Mouse (Mus musculus) regulatory T cell (primary cell): ENCODE data around the gene Sim2.

Source experiments
- in situ Hi-C: fragments of 300-600 bp; cut with MboI, MseI; formaldehyde crosslinking; loops from one replicate; pipeline ENCODE4 v1.15.1; 2025; ENCODE audit warnings: high pct_unique_total_duplicates

The Sim2 gene

DNA sequence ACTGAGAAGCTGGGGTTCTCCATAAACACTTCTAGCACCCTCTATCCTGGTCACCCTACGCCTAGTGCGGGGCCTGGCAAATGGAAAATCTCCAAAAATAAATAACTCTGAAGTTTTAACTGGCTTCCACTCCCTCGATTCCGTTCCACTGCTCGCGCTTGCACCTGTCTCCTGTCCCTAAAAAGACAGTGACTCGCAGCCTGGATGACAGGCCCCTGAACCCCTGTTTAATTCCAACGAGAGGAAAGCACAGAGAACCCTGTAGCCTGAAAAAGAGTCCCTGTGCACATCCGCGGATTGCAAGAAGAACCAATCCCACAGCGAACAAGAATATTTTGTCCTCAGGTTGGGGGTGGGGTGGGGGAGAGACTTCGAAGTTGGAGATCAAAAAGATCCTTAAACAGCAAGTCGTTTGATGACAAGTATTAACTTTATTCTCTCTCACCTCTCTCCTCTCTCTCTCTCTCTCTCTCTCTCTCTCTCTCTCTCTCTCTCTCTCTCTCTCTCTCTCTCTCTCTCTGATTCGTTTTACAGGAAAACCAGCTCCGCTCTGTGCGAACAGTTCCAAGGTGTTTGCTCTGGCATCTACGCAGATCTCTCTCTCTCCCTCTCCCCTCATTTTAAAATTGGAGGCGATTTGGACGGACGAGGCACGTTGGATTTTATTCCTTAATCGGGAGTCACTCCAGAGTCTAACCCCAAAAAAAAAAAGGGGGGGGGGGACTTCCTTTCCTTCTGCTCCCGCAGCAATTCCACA lies 6.2 kb upstream of the Sim2 start:
- in situ Hi-C loops = no loop called here

DNA sequence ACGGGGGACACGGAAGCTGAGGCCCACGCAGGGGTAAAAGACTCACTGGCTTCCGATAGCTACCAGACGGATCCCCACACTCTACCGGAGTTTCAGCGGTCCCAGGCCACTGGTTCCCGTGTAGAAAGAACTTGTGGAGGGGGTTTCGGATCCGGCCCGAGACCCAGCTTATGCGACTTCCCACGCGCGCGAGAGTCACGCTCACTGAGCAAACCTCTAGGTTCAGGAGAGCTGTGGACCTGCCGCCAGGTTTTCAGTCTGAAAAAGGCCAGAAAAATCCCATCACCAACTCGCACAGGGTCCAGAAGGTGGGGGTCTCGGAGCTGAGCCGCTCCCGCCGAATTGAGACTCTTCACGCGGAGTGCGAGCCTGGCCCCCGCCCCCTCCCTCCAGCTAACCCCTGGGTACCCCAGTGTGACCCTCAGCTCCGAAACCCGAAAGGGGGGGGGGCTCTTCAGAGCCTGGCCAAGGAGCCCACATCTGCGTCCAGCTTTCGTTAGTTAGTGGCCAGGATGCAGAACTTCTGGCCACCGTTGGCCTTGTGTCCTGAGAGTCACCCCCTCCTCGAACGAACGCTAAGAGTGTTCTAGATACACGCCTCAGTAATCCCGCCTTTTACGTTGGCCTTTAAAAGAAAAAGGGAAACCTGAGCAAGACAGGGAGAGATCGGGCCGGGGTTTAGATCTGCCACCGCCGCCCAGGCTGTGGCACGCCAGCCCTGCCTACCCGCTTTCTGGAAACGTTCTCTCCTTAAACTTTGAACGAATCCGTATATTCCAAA lies 5.5 kb upstream of the Sim2 start:
- in situ Hi-C loops = no loop called here

DNA sequence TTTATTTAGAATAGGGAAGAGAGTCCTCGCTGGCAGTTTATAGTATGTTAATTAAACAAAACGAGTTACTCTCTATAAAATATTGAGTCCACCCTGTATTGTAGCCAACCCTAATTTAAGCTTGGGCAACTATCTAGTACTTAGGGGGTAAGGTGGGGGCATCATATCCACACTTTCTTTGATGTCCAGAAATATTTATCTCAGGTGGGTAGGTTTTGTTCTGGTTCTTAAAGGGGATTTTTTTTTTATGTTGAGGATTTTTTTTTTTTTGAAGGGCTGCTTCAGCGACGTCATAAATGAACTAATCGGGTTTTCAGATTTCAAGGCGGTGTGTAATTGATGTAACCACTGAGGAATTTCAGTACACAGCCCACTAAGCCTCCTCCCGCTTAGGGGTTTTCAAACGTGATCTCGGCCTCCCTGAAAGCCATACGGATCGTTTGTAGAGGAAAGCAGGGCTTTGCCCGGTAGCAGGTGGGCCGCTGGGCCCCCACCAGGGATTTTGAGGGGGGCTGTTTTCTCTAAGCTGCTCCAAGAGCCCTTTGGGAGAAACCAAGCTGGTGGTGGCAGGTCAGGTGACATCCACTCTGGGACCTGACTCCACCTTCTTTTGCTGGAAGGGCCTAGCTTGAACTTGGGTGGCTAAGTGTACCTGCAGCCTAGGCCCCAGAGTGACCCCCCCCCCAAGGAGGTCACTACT lies 4.7 kb upstream of the Sim2 start:
- in situ Hi-C loops = no loop called here

DNA sequence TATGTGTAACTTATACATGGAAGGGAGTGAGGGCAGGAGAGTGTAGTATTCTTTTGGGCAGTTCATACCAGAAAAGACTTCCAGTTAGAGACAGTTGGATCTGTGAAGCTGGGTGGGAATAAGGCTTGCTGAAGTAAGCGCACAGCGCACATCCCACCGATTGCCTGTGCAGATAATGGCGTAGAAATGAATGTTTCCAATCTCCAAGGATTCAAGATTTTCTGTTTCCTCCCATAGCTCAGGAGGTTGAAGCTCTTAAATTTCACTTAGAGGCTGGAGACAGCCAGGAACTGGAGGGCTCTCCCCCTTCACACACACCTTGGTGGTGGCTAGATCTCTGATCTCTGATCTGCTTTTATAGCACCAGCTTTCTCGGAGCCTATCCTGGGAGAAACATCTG lies 3.1 kb upstream of the Sim2 start:
- in situ Hi-C loops = no loop called here

DNA sequence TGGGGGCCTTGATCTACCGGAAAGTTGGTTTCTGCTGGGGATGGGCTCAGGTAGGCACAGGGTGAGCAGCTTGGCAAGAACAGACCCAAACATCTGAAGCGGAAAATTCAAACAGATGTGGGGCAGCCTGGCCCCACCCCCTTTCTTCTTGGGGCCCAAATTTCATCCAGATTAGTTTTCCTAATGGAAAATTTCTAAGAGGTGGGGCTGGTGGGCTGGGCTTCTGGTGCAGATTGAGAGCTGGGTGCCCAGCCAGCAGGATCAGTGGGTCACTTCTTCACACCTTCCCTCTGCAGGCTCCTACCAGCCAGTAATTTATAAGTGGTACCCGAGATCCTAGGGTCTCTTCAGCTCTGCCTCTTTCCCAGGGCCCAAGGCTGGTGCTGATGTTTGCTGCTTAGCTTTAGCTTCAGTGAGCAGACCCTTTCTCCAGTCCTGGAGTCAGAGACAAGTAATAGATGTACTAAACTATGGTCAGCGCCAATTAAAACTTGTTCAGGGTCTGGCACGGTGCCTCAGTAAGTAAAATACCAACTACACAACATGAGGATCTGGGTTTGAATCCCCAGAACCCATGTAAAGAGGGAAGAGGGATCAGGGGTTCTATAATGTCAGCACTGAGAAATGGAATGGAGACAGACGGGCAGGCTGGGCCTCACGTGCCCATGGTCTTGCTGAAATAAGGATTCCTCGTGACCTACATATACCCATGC lies 2.6 kb upstream of the Sim2 start:
- in situ Hi-C loops = no loop called here

DNA sequence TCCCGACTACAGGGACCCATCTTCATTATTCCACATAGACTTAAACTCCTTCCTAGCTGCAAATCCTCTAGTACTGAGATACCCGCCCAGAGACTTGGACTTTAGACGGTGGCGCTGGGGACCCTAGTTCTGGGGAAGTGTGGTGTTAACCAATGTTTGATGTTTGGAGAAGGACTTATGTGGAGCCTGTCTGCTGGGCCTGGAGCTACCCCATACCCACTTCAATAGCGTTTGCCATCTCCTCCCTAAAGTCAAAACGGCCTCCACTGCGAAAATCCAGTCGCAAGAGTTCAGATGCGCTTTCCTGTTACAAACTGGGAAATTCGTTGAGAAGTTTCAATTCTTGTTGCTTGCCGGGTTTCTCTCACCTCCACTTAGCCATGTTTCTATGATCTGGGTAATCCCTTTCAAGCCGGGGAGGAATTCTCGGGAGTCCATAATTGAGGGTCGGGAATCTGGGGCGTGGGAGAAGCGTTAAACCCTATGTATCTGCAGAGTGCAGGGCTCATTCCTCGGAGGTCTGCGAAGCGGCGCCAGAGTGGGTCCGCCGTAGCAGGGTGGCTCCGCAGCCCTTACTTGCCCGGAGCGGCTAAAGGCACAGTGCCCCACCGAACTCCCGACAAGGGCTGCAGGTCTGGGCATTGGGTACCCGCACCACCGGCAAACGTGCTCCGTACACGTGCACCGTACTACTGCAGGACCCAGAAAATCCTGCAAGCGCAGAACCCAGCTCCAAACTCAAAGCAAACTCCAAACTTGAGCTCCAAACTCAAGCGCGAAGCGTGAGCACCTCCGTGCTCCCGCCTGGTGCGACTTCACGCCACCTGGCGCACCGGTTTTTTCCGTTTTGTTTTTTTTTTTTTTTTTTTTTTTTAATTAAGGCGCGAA lies 1.5 kb upstream of the Sim2 start:
- in situ Hi-C loops = no loop called here

DNA sequence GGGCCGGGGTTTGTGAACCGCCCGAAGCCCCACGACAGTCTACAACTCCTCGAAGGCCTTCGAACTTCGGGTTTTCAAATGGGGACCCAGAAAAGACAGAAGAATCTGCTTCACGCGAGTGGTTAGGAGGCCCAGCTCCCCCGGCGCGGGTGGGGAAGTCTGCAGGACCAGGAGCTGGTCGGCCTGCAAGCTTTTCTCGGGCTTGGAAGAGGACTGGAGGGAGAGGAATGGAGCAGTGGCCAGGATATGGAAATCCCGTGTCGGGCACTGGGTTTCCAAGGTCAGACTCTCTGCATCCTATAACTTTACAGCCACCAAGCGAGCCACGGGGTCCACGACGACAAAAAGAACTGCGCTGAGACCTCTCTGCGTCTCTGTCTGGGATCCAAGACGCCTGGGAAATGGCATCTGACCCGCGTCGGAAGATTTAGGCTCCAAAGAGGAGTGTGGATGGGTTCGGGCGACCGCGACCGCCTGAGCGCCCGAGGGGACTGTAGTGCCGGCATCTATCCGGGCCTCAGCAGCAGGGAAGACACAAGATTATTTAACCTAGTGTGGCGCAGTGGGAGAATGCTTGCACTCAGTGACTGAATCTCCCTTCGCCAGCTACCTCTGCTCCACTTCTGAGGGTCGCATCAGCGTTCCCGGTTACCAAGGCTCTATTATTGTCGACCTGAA lies 744 bp upstream of the Sim2 start:
- in situ Hi-C loops = no loop called here

DNA sequence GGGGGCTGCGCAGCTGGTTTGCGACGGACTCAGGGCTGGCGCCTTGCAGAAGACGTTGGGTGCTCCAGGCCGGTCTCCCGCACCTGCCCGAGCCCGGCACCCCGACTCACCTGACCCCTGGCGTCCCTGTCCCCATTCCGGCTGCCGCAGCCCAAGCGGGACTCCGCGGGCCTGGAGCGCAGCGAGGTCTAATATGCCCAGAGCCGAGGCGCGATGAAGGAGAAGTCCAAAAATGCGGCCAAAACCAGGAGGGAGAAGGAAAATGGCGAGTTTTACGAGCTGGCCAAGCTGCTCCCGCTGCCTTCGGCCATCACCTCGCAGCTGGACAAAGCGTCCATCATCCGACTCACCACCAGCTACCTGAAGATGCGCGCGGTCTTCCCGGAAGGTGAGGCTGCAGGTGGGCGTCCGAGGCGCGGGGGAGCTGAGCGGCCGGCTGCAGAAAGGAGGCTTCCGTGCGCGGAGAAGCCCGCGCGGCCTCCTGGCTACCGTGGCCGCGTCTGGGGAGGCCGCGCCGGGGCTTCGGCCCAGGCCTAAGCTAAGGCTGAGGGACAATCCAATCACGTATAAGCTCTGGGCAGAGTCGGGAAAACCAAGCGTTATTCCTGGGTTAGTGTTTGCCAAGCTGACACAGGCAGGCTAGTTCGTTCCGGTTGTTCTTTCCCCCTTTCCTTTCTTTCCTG lies 1.0 kb downstream of the Sim2 start:
- in situ Hi-C loops = no loop called here

DNA sequence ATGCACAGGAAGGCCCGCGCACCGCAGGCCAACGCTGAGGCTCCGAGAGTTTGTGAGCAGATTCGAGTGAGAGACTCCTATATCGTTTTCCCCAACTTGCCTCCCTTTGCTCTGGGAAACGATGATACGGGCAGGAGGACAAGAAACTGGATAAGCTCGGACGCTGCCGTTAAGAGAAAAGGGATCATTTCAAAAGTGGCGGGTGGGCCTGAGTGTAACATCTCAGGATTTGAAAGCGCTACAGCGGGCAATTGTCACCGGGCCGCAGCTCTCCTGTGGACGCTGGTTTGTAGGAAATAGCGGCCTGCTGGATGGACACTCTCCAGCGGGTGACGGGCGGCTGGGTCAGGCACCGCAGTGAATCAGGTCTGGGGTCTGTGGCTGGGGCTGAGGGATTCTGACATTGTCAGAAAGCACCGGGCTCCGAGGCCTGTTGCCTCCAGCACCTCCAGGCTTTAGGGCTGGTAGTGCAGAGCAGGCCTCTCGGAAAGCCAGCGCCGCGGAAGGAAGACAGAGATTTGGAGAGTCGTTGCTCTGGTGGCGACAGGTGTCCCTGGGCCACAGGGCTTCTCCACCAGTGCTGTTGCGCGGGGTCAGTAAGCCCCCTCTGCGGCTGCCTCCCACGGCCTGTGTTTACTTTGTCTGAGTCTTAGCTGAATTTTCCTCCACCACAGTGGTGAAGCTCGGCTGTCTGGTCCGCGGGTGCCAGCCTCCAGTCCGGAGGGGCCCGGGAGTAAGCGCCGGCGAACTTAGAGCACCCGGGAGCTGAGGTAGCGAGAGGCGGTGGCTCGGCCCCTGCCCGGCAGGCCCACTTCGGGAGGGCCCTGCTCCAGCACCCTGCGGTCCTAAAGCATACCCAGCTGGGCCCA lies 2.2 kb downstream of the Sim2 start:
- in situ Hi-C loops = no loop called here

DNA sequence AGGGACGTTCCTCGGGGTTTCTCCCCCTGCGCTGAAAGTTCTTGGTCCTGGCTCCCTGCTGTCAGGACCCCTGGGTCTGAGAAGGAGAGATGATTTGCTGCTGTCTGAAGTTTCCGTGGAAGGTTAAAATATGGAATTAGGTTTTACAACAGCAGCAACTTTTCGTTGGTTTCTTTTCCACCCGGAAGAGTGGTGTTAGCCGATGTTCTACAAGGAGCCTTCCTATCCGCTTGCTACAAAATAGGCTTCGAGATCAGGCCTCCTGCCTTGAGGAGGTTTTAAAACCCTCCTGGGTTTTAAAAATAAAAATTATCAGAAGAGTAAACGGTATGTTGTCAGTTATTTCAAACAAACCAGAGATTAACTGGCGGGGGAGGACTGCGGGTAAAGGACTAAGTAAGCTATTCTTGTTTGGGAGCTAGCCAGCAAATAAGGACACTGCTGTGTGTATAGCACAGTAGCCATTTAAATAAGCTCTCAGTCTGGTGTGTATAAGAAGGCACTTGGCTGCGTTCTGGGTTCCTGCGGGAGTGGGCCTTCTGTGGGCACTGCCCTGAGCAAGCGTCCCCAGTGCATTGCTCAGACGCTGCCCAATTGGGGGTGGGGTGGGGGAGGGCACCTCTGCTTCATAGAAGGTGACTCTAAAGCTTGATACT lies 3.0 kb downstream of the Sim2 start:
- in situ Hi-C loops = no loop called here

DNA sequence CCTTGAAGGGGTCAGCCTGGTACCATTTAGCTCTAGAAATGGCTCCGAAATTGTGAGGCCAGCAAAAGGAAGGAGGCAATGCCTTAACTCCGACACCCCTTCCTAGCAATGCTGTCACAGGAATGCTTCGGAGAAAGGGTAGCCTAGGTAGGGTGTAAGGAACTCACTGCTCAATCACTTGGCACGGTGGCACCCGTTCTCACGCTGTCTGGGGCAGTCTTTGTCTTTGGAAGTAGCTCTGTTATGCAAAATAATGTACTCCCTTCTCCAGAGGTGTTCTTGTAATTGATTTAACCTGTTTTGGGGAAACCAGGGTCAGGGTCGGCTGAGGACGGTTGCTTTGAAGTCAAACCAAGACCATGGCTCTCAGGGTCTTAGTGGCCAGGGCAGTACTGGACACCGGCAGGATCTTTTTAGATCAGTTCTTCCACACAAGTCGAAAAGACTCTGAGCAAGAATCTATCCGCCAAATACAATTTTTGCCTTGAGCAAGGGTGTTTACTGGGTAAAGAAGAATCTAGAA lies 3.6 kb downstream of the Sim2 start:
- in situ Hi-C loops = no loop called here

DNA sequence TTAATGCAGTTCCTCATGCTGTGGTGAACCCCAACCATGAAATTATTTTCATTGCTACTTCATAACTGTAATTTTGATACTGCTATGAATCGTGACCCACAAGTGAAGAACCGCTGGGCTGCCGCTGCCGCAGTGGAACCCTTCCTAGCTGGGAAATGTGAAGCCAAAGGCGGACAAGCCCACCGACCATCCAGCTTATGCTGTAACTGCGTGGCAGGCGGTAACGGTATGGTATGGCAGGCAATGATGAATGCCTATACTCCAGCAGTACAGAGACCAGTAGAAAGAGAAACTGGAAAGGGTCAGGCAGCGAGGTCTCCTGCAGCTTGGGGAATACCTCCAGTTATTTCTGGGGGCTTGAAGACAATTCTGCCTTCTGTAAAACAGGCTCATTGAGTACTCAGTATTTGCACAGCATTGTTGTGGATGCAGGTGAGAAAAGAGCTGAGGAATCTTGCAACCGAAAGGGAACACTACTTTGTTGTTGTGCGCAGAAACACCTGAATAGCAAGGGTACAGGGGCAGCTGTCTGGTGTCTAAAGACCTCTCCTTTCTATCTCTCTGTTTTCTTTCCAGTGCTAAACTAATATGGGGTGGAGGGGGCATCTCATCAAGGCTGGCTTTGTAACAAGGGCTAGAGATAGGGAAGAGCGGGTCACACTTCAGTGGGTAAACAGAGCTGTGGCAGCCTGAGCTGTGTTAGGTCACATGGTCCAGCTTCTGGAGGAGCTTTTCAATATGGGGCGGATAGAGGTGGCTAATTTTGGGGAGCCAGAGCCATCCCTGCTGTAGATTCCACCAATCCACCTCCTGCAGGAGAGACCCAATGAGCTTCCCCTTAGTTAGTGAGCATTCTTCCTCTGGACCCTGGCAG lies 4.3 kb downstream of the Sim2 start:
- in situ Hi-C loops = no loop called here

DNA sequence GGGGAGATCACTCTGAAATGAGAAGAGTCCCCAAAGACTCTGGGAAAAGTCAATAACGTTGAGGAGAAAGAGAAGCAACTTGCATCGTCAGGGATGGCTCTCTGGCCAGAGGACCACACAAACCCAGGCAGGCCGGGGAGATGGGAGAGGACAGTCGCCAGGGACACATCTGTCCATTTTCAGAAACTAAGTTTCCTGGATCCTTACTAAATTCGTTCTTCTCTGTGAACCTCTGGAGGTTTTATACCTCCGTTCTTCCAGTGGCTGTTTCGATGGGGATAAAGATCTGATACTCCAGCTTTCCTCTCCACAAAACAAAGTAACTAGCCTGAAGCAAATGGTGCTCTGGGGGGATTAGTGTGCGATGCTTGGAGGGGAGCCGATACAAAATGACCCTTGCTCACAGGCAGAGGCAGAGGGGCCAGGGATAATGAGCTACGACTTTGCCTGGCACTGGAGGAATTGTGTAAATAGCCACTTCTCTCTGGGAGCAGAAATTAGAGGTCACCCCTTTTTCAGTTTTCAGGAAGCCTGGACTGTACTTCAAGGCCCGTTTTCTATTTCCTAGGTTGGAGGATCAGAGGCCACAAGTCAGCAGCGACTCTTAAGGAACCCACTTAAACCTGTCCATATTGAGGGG lies 7.9 kb downstream of the Sim2 start:
- in situ Hi-C loops = no loop called here

DNA sequence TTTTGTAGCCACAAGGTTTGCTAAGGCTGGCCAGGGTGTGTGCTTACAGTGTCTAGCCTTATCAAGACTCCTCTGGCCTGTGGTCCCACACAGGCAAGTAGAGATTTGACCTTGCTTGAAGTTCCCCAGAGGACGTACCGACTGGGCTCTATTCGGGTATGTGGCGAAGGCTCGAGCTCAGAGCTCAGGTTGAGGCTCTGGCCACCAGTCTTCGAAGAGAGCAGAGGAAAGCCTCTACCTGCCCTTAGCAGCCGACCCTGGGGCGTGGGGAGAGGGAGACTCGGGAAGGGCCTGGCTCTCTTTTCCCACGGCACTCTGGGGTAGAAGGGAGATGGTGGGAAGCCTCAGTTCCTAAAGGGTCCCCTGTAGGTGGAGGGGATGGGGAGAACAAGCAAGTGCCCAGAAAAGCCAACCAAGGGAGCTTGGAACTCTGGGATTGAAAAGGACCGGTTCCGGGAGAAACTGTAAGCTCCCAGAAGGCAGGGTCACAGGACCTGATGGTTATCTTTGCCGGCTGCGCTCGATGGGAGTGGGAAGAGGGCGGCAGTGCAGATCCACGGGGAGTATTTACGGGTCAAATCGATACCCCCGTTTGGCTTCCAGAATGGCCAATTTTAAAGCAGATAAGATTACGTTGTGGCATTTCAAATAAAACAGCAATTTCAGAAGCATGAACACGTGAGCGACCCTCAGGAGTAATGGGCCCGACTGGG lies 8.6 kb downstream of the Sim2 start:
- in situ Hi-C loops = no loop called here

DNA sequence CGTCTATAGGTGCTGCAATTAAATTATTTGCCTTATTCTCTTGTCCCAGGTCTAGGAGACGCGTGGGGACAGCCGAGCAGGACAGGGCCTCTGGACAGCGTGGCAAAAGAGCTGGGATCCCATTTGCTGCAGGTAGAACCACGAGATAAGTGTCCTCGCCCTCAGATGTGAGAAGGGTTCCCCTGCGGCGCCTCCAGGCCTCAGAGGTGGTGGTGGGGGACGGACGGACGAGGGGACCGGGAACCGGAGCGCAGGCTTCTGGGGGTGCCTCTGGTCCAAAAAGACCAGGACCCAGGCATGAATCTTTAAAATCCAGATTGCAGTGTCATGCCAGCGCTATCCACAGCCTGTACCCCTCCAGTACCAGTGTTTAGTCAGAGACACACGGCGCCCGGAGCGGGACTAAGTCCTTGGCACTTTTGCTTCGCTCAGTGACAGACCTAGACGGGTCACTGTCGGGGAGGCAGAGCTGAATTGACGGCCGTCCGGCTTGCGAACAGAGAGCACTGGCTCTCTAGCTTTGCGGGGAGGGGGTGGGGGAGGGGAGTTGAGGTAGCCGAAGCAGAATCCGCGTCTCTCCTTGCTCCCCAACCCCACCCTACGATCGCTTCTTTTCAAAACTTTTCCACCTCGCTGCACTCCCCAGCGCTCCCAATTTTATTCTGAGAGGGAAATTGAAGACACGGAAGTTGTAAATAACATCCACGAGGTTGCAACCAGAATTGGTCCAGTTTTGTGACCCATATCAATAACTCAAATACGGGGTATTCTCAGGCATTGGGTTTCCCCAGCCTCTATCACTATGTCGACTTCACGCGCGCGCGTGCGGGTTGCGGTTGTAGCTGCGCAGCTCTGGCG lies 9.7 kb downstream of the Sim2 start:
- in situ Hi-C loops = no loop called here
